Mouse (Mus musculus) erythroblast, embryonic 14.5 days (primary cell): ENCODE results near the gene Cd5l.

Experiments used
- GATA1 ChIP-seq: IDR thresholded peaks from 2 replicates; pipeline ENCODE4 v1.6.1; 2012; ENCODE audit warnings: low read length, inconsistent platforms, mixed read lengths
- TAL1 ChIP-seq: IDR thresholded peaks from 3 replicates; pipeline ENCODE4 v1.6.1; 2012; ENCODE audit warnings: low read length, inconsistent platforms, mixed read lengths

DNA sequence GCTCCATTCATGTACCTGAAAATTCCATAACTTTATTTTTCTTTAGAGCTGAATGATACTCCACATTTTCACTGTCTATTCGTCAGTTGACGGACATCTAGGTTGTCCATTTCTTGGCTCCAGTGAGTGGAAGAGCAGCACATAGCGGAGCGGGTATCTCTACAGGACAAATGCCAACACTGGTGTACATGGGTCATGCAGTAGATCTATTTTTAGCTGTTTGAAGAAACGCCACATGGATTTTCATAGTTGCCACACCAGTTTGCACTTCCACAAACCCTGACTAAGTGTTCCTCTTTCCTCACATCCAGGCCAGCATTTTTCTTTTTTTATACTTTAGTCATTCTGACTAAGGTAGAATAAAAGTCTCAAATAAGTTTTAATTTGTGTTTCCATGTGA is 19.8 kb upstream of the Cd5l start:
- TF ChIP-seq TAL1 (no peak), GATA1 (no peak)
